Mouse (Mus musculus): ENCODE measurements around the gene Sdccag8. TPM values are rescaled to one million over a fixed set of nuclear protein-coding genes. Genes with fewer than 3 reads are reported as not detected.

Gene Sdccag8
- polyA plus RNA-seq, 1 experiment from 2014 or later, result 15.2 TPM

- no peak overlapping the region for H3K4me3 ChIP-seq
- H3K9me3 ChIP-seq, result no peaks in the 10 kb centered on the region
- no peaks in the 10 kb centered on the region for H3K27me3 ChIP-seq
- H3K9ac ChIP-seq, result no peak overlapping the region
- no peak overlapping the region for H3K27ac ChIP-seq
- WGBS, result 75% methylated on average over 4 of the region's 4 CpGs
- no peak for ATAC-seq (ENCODE audit: insufficient number of reproducible peaks, low FRiP score, low TSS enrichment, low read depth)
- H3K4me1 ChIP-seq, result no peaks in the 10 kb centered on the region
- no peak overlapping the region for H3K4me2 ChIP-seq
- no peaks in the 10 kb centered on the region for H3K36me3 ChIP-seq
Measured at GRCm38 (mm10) chr1:176971479-176971797, 157.0 kb downstream of the Sdccag8 start.

- Histone ChIP-seq H3K36me3 (no peaks in the 10 kb centered on the region), H3K27me3 (no peaks in the 10 kb centered on the region), H3K4me3 (no peak overlapping the region), H3K9ac (no peak overlapping the region), H3K4me1 (no peaks in the 10 kb centered on the region), H3K4me2 (no peak overlapping the region), H3K27ac (no peak overlapping the region), H3K9me3 (no peaks in the 10 kb centered on the region)
- 86% methylated on average over 6 of the region's 6 CpGs for WGBS
- no peak for ATAC-seq (ENCODE audit: insufficient number of reproducible peaks, low FRiP score, low TSS enrichment, low read depth)
Measured at GRCm38 (mm10) chr1:176973356-176974088, 159.1 kb downstream of the Sdccag8 start.

- H3K36me3 ChIP-seq, result no peaks in the 10 kb centered on the region
- no peak overlapping the region for H3K4me2 ChIP-seq
- no peaks in the 10 kb centered on the region for H3K9me3 ChIP-seq
- no peaks in the 10 kb centered on the region for H3K27me3 ChIP-seq
- H3K4me1 ChIP-seq, result no peaks in the 10 kb centered on the region
- ATAC-seq (ENCODE audit: insufficient number of reproducible peaks, low FRiP score, low TSS enrichment, low read depth), result no peak
- no peak overlapping the region for H3K9ac ChIP-seq
- H3K4me3 ChIP-seq, result no peak overlapping the region
- no peak overlapping the region for H3K27ac ChIP-seq
Measured at GRCm38 (mm10) chr1:176979235-176979634, 164.8 kb downstream of the Sdccag8 start.

- Histone ChIP-seq H3K27ac (no peak overlapping the region), H3K27me3 (no peaks in the 10 kb centered on the region), H3K9ac (no peak overlapping the region), H3K9me3 (no peaks in the 10 kb centered on the region), H3K36me3 (no peaks in the 10 kb centered on the region), H3K4me1 (peaks cover 2% of the 10 kb centered on the region; the same call in 1 of the 2 replicates), H3K4me2 (no peak overlapping the region), H3K4me3 (no peak overlapping the region)
- WGBS, result 82% methylated on average over 5 of the region's 5 CpGs
- no peak for ATAC-seq (ENCODE audit: insufficient number of reproducible peaks, low FRiP score, low TSS enrichment, low read depth)
Measured at GRCm38 (mm10) chr1:176980140-176980539, 165.7 kb downstream of the Sdccag8 start.

GRCm38 (mm10) chr1:176980801-176981400 lies 166.4 kb downstream of the Sdccag8 start:
- WGBS, result 68% methylated on average over 10 of the region's 10 CpGs
- H3K9me3 ChIP-seq, result no peaks in the 10 kb centered on the region
- no peak overlapping the region for H3K9ac ChIP-seq
- H3K27me3 ChIP-seq, result no peaks in the 10 kb centered on the region
- peaks cover 6% of the 10 kb centered on the region; the same call in 1 of the 2 replicates for H3K4me1 ChIP-seq
- H3K36me3 ChIP-seq, result no peaks in the 10 kb centered on the region
- no peak overlapping the region for H3K4me3 ChIP-seq
- H3K4me2 ChIP-seq, result no peak overlapping the region
- ATAC-seq (ENCODE audit: insufficient number of reproducible peaks, low FRiP score, low TSS enrichment, low read depth), result no peak
- no peak overlapping the region for H3K27ac ChIP-seq

- H3K4me3 ChIP-seq, result no peak overlapping the region
- WGBS, result 92% methylated on average over 2 of the region's 2 CpGs
- H3K27me3 ChIP-seq, result no peaks in the 10 kb centered on the region
- no peaks in the 10 kb centered on the region for H3K9me3 ChIP-seq
- no peak overlapping the region for H3K9ac ChIP-seq
- H3K36me3 ChIP-seq, result no peaks in the 10 kb centered on the region
- no peak for ATAC-seq (ENCODE audit: insufficient number of reproducible peaks, low FRiP score, low TSS enrichment, low read depth)
- peaks cover 7% of the 10 kb centered on the region for H3K4me1 ChIP-seq
- H3K4me2 ChIP-seq, result no peak overlapping the region
- no peak overlapping the region for H3K27ac ChIP-seq
Measured at GRCm38 (mm10) chr1:176981511-176981910, 167.1 kb downstream of the Sdccag8 start.

GRCm38 (mm10) chr1:176982671-176983070 lies 168.2 kb downstream of the Sdccag8 start:
- no peak overlapping the region for H3K27ac ChIP-seq
- WGBS, result 80% methylated on average over 8 of the region's 8 CpGs

GRCm38 (mm10) chr1:176985691-176986090 lies 171.2 kb downstream of the Sdccag8 start:
- Histone ChIP-seq H3K4me2 (no peak overlapping the region), H3K9ac (no peak overlapping the region), H3K4me3 (no peak overlapping the region), H3K27ac (no peak overlapping the region), H3K4me1 (peaks cover 16% of the 10 kb centered on the region), H3K27me3 (no peaks in the 10 kb centered on the region), H3K9me3 (no peaks in the 10 kb centered on the region), H3K36me3 (no peaks in the 10 kb centered on the region)
- 48% methylated on average over 6 of the region's 6 CpGs for WGBS
- ATAC-seq (ENCODE audit: insufficient number of reproducible peaks, low FRiP score, low TSS enrichment, low read depth), result no peak

More at GRCm38 (mm10) chr1:176982671-176983070, 168.2 kb downstream of the Sdccag8 start:
- H3K27me3 ChIP-seq, result no peaks in the 10 kb centered on the region
- no peaks in the 10 kb centered on the region for H3K36me3 ChIP-seq
- no peaks in the 10 kb centered on the region for H3K9me3 ChIP-seq
- ATAC-seq (ENCODE audit: insufficient number of reproducible peaks, low FRiP score, low TSS enrichment, low read depth), result no peak
- peaks cover 16% of the 10 kb centered on the region for H3K4me1 ChIP-seq
- no peak overlapping the region for H3K4me3 ChIP-seq
- H3K9ac ChIP-seq, result no peak overlapping the region
- no peak overlapping the region for H3K4me2 ChIP-seq

- H3K9ac ChIP-seq, result no peak overlapping the region
- ATAC-seq (ENCODE audit: insufficient number of reproducible peaks, low FRiP score, low TSS enrichment, low read depth), result no peak
- H3K36me3 ChIP-seq, result no peaks in the 10 kb centered on the region
- no peaks in the 10 kb centered on the region for H3K9me3 ChIP-seq
- no peak overlapping the region for H3K27ac ChIP-seq
- 62% methylated on average over 6 of the region's 6 CpGs for WGBS
- H3K27me3 ChIP-seq, result no peaks in the 10 kb centered on the region
- peaks cover 16% of the 10 kb centered on the region for H3K4me1 ChIP-seq
- no peak overlapping the region for H3K4me2 ChIP-seq
- H3K4me3 ChIP-seq, result no peak overlapping the region
Measured at GRCm38 (mm10) chr1:176986275-176986674, 171.8 kb downstream of the Sdccag8 start.

- no peak overlapping the region for H3K4me2 ChIP-seq
- H3K27ac ChIP-seq, result no peak overlapping the region
- H3K9me3 ChIP-seq, result no peaks in the 10 kb centered on the region
- H3K36me3 ChIP-seq, result no peaks in the 10 kb centered on the region
- H3K4me3 ChIP-seq, result no peak overlapping the region
- 51% methylated on average over 6 of the region's 6 CpGs for WGBS
- H3K4me1 ChIP-seq, result peaks cover 16% of the 10 kb centered on the region
- no peak for ATAC-seq (ENCODE audit: insufficient number of reproducible peaks, low FRiP score, low TSS enrichment, low read depth)
- H3K27me3 ChIP-seq, result no peaks in the 10 kb centered on the region
- no peak overlapping the region for H3K9ac ChIP-seq
Measured at GRCm38 (mm10) chr1:176986990-176987740, 172.7 kb downstream of the Sdccag8 start.

GRCm38 (mm10) chr1:176991473-176991872 lies 177.0 kb downstream of the Sdccag8 start:
- Histone ChIP-seq H3K27ac (no peak overlapping the region), H3K36me3 (no peaks in the 10 kb centered on the region), H3K4me1 (peaks cover 27% of the 10 kb centered on the region), H3K27me3 (no peaks in the 10 kb centered on the region), H3K9me3 (no peaks in the 10 kb centered on the region), H3K4me2 (no peak overlapping the region), H3K4me3 (no peak overlapping the region), H3K9ac (no peak overlapping the region)
- WGBS, result 89% methylated on average over 4 of the region's 4 CpGs
- no peak for ATAC-seq (ENCODE audit: insufficient number of reproducible peaks, low FRiP score, low TSS enrichment, low read depth)

GRCm38 (mm10) chr1:176992517-176992916 lies 178.1 kb downstream of the Sdccag8 start:
- no peak overlapping the region for H3K4me3 ChIP-seq
- no peak overlapping the region for H3K27ac ChIP-seq
- WGBS, result 83% methylated on average over 8 of the region's 8 CpGs
- no peak overlapping the region for H3K4me2 ChIP-seq
- no peak overlapping the region for H3K9ac ChIP-seq
- H3K36me3 ChIP-seq, result no peaks in the 10 kb centered on the region
- H3K27me3 ChIP-seq, result no peaks in the 10 kb centered on the region
- no peak for ATAC-seq (ENCODE audit: insufficient number of reproducible peaks, low FRiP score, low TSS enrichment, low read depth)
- no peaks in the 10 kb centered on the region for H3K9me3 ChIP-seq
- peaks cover 24% of the 10 kb centered on the region for H3K4me1 ChIP-seq

All from limb, embryonic 15.5 days (tissue).